Mouse (Mus musculus) ovary, adult 18-20 months (tissue): ENCODE measurements at regions not wholly inside any gene's neighbourhood (a gene's known extent, or its start where the extent isn't known, plus 50 kb on each side); places are given as distances from the start of the nearest gene placed in this dataset.

Experiments
- DNase-seq: peaks from one replicate; pipeline ENCODE4 v3.0.0; 2022; ENCODE audit warnings: low spot score, mixed read lengths

GRCm38 (mm10) chr1:82168158-82168557 lies 64.8 kb upstream of the Gm9747 start:
- no peak for DNase-seq

- DNase-seq = no peak
Observed at GRCm38 (mm10) chr1:82168949-82169348, 64.0 kb upstream of the Gm9747 start.

DNA sequence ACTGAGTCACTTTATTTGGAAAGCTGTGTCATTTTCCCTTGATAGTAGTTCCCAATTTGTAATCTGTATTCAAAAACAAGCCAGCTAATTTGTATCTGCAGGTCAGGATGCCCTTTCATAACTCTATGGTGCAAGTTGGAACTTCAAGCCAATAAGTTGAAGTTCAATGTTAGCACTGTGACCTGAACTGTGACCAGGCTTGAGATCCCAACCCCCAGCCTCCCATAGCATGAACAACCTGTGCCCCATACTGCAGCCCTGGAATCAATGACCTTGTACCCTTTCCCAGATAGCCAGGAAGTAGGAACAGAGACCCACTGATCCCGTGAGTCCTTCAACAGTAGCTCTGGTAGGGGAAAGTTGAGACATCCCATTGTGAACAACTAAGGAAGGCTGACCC lies 52.5 kb upstream of the Gm9747 start:
- DNase-seq = peak; percentile 7
